9 mouse cellular contexts compared by ENCODE assay signal in genomic region chr2:44304261-44304970, GRCm38 (mm10).
DNase-seq lines count a peak whose midpoint lies in the region; ATAC-seq and TF ChIP-seq lines count a peak whose summit lies in the region.
"Had no signal": no experiment of that assay in that cellular context is flagged by ENCODE, and none has a peak within 500 bp of the region (broad histone marks: within the 10 kb centered on the region; RNA-seq: fewer than 3 reads in every experiment).

No protein-coding gene starts in this region.

- H3K27me3 ChIP-seq in embryonic facial prominence, embryonic 12.5 days: no peaks in the 10 kb centered on the region
- H3K27me3 ChIP-seq in embryonic facial prominence, embryonic 10.5 days (replicated peaks; ENCODE audit: low read depth, poor library complexity, severe bottlenecking): no peaks in the 10 kb centered on the region
- H3K27me3 ChIP-seq in hindbrain, postnatal 0 days (ENCODE audit: insufficient read depth, low read length): no peaks in the 10 kb centered on the region
- no peaks in the 10 kb centered on the region for H3K27me3 ChIP-seq in midbrain, embryonic 15.5 days (replicated peaks)

- DNase-seq in embryonic facial prominence, embryonic 10.5 days (ENCODE audit: low spot score): no peak
- DNase-seq in brain, embryonic 14.5 days (ENCODE audit: low read depth): peak; percentile 85
- peak; percentile 44 for DNase-seq in hindbrain, postnatal 0 days (ENCODE audit: low spot score)
- no peak for DNase-seq in urinary bladder, adult 2 months (ENCODE audit: low spot score)
- no peak for DNase-seq in frontal cortex, postnatal 36 days (ENCODE audit: low spot score in 2 of 2)
- no peak for DNase-seq in thymus, postnatal 14 days
- DNase-seq: heart, postnatal 10 days had no signal

- H3K4me1 ChIP-seq in embryonic facial prominence, embryonic 12.5 days: peaks cover 13% of the 10 kb centered on the region
- H3K4me1 ChIP-seq in embryonic facial prominence, embryonic 10.5 days: peaks cover 17% of the 10 kb centered on the region
- H3K4me1 ChIP-seq in hindbrain, postnatal 0 days (ENCODE audit: insufficient read depth, low read length): no peaks in the 10 kb centered on the region
- peaks cover 22% of the 10 kb centered on the region for H3K4me1 ChIP-seq in midbrain, embryonic 15.5 days

- no peak overlapping the region for H3K9ac ChIP-seq in embryonic facial prominence, embryonic 12.5 days
- no peak overlapping the region for H3K9ac ChIP-seq in hindbrain, postnatal 0 days (replicated peaks; ENCODE audit: low read length)
- no peak overlapping the region for H3K9ac ChIP-seq in midbrain, embryonic 15.5 days

- 35% methylated on average over 9 of the region's 9 CpGs for WGBS in embryonic facial prominence, embryonic 12.5 days
- 52% methylated on average over 9 of the region's 9 CpGs for WGBS in embryonic facial prominence, embryonic 10.5 days
- WGBS in hindbrain, postnatal 0 days: 18% methylated on average over 9 of the region's 9 CpGs
- 23% methylated on average over 9 of the region's 9 CpGs for WGBS in midbrain, embryonic 15.5 days

- peak overlapping the region; percentile 32 for H3K4me2 ChIP-seq in embryonic facial prominence, embryonic 12.5 days (replicated peaks)
- H3K4me2 ChIP-seq in hindbrain, postnatal 0 days (ENCODE audit: low read depth, low read length): peak overlapping the region; percentile 40
- peak overlapping the region; percentile 37 for H3K4me2 ChIP-seq in midbrain, embryonic 15.5 days

- ATAC-seq in embryonic facial prominence, embryonic 12.5 days (ENCODE audit: insufficient number of reproducible peaks, insufficient read depth, low FRiP score, low TSS enrichment): no peak
- peak; percentile 53; the same call in 1 of the 2 replicates for ATAC-seq in hindbrain, postnatal 0 days
- ATAC-seq in midbrain, embryonic 15.5 days (replicated peaks): peak; percentile 38; the same call in 1 of the 2 replicates

- no peak overlapping the region; the same call in 1 of the 2 replicates for H3K27ac ChIP-seq in embryonic facial prominence, embryonic 12.5 days
- no peak overlapping the region for H3K27ac ChIP-seq in embryonic facial prominence, embryonic 10.5 days (replicated peaks)
- no peak overlapping the region for H3K27ac ChIP-seq in hindbrain, postnatal 0 days
- no peak overlapping the region for H3K27ac ChIP-seq in midbrain, embryonic 15.5 days

- no peaks in the 10 kb centered on the region for H3K36me3 ChIP-seq in embryonic facial prominence, embryonic 12.5 days
- no peaks in the 10 kb centered on the region for H3K36me3 ChIP-seq in embryonic facial prominence, embryonic 10.5 days (replicated peaks)
- H3K36me3 ChIP-seq in hindbrain, postnatal 0 days (ENCODE audit: insufficient read depth, low read length): no peaks in the 10 kb centered on the region
- no peaks in the 10 kb centered on the region for H3K36me3 ChIP-seq in midbrain, embryonic 15.5 days (replicated peaks)

- no peaks in the 10 kb centered on the region for H3K9me3 ChIP-seq in embryonic facial prominence, embryonic 12.5 days
- H3K9me3 ChIP-seq in embryonic facial prominence, embryonic 10.5 days: no peaks in the 10 kb centered on the region
- no peaks in the 10 kb centered on the region for H3K9me3 ChIP-seq in hindbrain, postnatal 0 days (ENCODE audit: low read length)
- no peaks in the 10 kb centered on the region for H3K9me3 ChIP-seq in midbrain, embryonic 15.5 days

- TF ChIP-seq POLR2A in brain, embryonic 14.5 days (IDR thresholded peaks at IDR 0.05; ENCODE audit: borderline replicate concordance, extremely low read depth, insufficient read depth, insufficient read length, poor library complexity, severe bottlenecking): no peak

- no peak overlapping the region for H3K4me3 ChIP-seq in embryonic facial prominence, embryonic 12.5 days
- no peak overlapping the region for H3K4me3 ChIP-seq in embryonic facial prominence, embryonic 10.5 days
- H3K4me3 ChIP-seq in hindbrain, postnatal 0 days (ENCODE audit: low read length): no peak overlapping the region
- no peak overlapping the region for H3K4me3 ChIP-seq in midbrain, embryonic 15.5 days

- TF ChIP-seq CTCF in brain, embryonic 14.5 days (IDR thresholded peaks at IDR 0.05; ENCODE audit: borderline replicate concordance, extremely low read depth, insufficient read depth, insufficient read length): no peak
- no peak for TF ChIP-seq CTCF in hindbrain, postnatal 0 days (IDR thresholded peaks at IDR 0.05; ENCODE audit: low read depth)

Comparison
In these comparisons a context has a peak if more than half of its experiments do, and no peak if none do; other contexts are left out.
1. DNase-seq: peak in brain, embryonic 14.5 days (single experiment) and hindbrain, postnatal 0 days (single experiment); none in embryonic facial prominence, embryonic 10.5 days (single experiment), urinary bladder, adult 2 months (single experiment), frontal cortex, postnatal 36 days (0 of 2) and thymus, postnatal 14 days (single experiment).
2. Peak in every context shown above with its lines, with median percentiles within 50 percentile points of each other: H3K4me2 ChIP-seq.